Mouse (Mus musculus): ENCODE results near the gene Kank1. TPM values are rescaled to one million over a fixed set of nuclear protein-coding genes. Genes with fewer than 3 reads are reported as not detected.

The Kank1 gene
- total RNA-seq, 2 experiments from 2014 or later: 14.3 to 14.4 TPM

DNA sequence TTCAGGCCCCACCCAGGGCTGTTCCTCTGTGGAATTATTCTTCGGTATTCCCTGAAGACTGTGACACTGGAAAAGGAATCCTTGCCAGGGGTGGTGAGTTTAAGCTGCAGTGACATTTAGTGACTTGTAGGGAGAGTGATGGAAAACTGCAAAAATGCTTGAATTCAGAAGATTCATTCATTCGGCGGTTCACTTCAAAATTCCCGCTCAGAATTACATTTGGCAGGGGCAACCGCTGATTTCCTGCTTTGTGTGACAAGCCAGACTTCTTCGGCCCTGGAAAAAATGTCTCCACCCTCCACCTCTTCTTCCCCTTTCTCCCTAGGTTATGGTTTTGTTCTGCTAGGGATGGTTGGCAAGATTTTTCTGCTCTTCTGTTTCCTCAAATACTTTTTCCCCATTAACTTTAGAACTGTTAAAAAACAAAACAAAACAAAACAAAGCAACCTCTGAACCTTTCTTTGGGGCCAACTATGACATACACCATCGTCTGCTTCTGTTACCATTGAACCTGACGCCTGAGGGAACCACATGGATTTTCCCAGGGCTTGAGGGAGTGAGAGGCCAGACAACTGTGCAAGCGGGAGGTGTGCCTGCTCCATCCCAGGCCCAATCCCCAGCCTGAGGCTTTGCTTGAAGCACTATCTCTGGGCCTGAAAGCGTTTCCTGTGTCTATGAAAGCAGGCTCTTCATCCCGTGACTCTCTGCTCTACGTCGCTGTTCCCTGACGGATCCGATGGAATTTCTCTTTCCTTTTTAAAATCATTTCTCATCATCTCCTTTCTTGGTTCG lies 150.1 kb downstream of the Kank1 start:
- intact Hi-C loops (cut with DNase I; ENCODE audit: low total_unique reads): no loop called here
- DNase-seq: no peak

DNA sequence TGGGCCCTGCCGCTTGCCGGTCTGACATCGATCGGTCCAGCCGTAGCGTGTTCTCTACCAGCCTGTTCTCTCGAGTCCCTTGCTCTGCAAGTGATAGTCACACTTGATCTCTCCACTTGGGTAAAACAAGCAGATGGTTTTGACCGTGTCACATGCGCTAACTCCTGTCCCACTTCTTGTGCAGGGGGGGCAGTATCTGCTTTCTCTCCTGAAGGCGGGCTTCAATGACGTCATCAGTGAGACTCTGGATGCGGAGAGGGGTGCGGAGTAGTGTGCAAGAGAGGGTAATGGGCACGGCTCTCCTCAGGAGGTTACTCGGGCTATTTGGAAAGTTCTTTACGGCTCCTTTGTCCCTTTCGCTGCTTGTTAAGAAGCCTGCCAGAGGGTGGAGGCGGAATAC lies 151.1 kb downstream of the Kank1 start:
- DNase-seq: no peak
- intact Hi-C loops (cut with DNase I; ENCODE audit: low total_unique reads): no loop called here

DNA sequence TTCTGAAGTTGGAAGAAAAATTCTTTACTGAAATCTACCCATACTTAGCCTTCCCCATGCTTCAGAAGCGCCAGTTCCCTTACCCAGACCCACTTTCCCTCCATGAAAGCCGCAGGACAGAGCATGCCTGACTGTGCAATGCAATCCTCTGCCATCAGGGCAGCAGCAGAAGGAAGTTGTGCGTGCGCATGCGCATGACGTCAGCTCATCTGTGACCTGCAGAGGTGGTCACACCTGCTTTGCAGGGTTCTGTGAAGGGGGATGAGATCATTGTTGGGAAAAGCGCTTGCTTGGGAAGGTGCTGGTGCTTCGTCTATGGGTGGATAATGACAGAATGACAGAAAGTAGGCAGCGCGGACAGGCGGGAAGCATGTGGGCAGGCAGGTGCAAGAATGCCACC lies 155.4 kb downstream of the Kank1 start:
- DNase-seq: no peak
- intact Hi-C loops (cut with DNase I; ENCODE audit: low total_unique reads): no loop called here

DNA sequence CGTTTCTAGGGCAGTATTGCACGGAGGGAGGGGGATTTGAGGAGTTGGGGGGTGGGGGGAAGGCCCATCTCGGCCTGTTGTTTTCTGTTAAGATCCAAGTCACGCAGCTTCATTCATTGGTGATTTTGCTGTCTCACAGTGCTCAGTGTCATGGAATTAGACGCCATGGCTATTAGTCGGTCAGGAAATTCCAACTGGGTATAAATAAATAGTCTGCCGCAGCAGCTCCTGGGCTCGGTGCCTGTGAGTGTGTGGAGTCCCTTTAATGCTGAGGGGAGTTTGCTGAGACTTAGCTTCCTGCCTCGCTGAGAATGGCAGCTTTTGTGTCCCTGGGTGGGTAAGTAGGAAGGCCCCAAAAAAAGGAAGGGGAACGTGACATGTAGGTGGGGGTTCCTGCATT lies 158.3 kb downstream of the Kank1 start:
- intact Hi-C loops (cut with DNase I; ENCODE audit: low total_unique reads): no loop called here
- peak; percentile 69 for DNase-seq

DNA sequence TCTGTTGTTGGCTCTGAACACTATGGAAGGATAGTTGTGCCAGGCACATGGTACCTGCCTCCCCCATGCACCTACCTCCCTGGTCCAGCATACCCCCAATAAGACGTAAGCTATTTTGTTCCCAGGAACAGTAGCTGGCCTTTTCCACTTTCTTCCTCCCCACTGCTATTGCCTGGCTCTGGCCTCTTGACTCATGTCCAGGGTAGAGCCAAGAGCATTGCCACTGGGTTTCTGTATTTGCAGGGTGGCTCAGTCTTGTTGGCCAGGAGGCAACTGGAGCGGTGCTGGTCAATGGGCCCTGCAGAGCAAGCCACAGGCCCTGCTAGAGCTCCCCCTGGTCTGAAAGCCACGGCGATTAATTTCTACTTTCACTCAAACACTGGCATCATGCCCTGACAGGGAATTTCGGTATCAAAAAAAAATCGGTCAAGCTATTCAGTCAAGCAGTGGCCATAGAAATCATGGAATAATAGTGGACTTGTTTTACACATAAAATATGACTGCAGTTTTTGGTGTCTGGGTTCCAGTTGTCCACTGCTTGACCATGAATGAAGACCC lies 160.0 kb downstream of the Kank1 start:
- no peak for DNase-seq
- intact Hi-C loops (cut with DNase I; ENCODE audit: low total_unique reads): no loop called here

DNA sequence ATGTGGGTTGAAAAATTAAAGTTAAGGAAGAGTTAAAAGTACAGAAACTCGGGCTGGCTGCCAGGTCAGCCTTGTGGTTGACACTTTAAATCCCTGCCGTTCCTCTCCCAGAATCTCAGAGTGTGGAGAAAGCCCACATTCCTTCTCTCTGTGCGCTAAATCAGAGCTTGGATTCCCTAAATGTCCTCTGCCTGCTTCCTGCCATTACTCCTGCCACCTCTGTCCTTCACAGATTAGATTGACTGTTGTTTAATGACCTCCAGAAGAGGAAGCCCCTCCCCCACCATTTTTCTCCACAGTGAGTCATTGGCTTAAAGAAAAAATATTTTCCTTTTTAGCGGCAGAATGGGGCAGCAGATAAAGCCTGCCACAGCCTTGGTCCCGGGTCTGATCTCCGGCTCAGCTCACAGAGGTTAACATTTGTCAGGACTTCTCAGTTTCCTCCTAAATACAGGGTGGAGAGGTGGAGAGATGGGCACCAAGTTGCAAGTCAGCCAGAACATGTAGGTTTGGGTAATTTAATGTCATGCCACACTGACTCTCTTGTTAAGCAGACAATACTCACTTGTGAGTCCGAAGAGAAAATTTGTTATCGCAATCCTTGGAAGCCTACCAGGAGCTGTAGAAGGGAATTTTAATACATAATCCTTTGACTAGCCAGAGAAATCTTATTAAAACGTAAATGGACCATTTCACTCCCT lies 162.9 kb downstream of the Kank1 start:
- intact Hi-C loops (cut with DNase I; ENCODE audit: low total_unique reads): no loop called here
- DNase-seq: no peak

DNA sequence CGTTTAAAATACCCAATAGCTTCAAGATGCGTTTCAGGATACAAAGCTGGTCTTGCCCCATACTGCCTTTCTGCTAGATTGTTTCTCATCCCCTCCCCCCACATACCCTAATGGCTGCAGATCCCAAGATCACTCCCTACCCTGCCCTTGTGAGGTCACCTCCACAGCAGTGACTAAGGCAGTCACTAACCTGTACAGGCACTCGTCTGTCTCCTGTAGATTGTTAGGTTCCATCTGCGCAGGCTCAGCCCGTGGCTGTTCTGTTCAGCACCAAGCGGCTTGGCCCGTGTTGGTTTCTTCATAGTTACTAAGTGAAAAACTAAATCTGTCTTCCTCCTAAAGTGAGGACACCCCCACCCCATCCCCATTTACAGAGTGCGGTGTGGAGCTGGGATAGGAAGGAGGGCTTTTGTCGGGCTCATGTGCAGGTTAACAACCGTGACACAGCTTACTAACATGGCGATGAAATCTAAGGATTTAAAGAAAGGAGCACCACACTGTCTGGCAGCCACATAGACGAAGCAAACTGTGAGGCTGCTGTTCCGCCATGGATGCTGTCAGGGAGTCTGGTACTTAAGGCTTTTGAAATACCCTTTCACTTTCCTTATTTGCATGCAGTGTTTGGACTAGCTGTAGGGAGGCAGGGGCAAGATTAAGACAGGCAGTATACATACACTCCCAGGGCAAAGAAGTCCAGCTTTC lies 163.6 kb downstream of the Kank1 start:
- intact Hi-C loops (cut with DNase I; ENCODE audit: low total_unique reads): no loop called here
- DNase-seq: no peak

DNA sequence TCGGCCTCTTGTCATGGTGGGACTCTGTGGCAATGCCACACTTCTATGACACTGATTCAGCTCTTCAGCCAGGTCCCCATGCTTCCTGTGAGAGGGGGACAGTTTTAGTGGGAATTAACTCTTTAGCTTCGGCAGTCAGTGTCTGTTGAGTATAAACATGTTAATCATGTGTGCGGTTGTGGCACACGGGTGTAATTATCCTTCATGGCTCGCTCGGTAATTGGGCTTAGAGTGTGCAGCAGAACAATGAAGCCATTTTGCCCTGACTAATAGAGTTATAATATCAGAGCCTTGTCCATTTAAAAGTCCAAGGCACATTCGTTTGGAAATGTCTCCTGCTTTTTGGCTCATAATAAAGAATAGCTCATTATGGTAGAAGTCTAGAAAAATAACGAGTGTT lies 164.7 kb downstream of the Kank1 start:
- no peak for DNase-seq
- intact Hi-C loops (cut with DNase I; ENCODE audit: low total_unique reads): no loop called here

DNA sequence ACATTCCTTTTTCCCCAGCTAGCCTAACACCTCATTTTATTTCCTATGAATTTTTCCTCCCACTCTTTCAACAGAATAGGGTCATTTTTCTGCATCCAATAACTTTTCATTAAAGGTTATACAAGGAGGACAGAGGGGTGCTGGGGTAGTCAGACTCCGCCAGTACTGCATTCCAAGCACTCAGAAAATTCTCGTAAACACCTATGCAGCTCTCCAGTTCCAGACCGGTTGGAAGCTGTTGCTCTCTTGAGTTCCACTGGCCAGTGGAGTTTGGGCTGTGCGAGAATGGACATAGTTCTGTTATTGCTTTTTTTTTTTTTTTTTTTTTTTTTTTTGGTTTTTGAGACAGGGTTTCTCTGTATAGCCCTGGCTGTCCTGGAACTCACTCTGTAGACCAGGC lies 167.4 kb downstream of the Kank1 start:
- intact Hi-C loops (cut with DNase I; ENCODE audit: low total_unique reads): no loop called here
- DNase-seq: no peak

DNA sequence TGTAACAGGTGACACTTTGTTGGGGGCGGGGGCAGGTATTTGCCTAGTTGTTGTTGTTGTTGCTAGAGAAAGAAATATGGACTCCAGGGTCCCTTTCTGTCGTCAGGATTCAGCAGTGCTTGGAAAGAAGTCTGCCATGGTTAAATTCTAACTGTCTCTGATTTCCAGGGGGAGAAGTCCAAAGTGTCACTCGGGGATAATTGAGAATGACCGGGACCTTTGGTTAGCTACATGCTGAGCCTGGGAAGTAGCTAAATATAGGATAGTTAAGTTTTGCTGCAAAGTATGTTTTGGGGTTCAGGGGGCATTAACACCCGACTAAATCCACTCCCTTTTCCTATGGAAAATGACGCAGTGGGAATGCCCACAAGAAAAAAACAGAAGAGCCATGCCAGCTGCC lies 169.2 kb downstream of the Kank1 start:
- DNase-seq: no peak
- intact Hi-C loops (cut with DNase I; ENCODE audit: low total_unique reads): no loop called here

DNA sequence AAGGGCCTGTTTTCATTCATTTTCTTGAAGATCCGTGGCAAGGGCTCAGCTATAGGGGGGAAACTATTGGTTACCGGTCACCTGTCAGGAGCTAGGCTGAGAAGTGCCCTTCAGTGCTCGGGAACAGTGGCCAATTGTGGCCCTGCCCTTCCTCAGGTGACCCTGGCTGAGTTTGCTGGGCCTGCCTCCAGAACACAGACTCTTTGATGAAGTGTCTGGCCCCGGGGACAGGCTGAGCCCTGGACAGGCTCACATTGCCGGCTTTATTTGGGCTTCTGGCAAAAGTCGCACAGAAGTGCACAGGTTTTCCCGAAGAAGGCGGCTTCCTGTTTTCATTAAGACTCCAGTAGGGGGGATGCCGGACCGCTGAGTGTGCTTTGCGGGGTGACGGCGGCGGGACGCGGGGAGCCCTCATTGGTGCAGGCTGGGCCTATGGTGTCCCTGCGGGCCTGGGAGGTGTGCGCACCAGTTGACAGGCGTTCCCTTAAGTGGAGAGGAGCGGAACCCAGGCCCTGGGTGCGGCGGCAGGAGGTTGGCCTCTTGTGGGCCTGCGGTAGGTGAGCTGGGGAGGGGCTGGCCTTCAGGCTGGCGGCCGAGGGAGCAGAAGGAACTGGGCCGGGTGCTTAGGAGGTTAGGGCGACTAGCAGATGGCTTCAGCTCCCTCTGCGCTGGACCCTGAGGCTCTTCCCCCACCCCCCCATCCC lies 169.9 kb downstream of the Kank1 start:
- intact Hi-C loops (cut with DNase I; ENCODE audit: low total_unique reads): no loop called here

DNA sequence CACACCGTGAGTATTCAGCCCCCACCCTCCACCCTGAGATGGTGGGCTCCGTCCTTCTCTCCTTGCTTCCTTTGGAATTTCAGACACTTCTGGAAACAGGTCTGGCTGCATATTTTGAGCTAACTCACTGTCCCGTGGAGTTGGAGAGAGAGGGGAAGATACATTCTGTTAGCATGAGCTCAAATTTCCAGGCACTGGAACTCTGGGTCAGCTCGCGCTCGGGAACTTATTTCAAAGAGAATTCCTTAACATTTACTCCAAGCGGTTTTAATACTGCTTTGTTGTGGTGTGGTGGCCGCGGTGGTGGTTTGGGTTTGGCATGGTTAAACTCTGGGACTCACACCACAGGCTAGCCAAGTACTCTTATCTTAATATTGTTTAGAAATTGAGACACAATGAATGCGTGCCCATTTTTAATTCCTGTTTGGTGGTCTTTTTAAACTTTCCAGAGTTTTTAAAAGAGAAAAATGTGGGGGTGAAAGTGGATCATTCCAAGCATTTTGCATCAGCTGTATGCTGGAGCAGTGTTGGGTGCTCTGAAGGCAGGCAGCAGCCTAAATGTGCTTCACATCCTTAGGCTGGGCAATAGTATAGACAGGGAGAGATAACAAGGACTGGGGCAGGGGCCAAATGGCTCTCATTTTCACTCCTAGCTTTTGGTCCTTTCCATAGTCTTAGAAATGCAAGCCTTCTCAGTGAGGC lies 170.6 kb downstream of the Kank1 start:
- no peak for DNase-seq
- intact Hi-C loops (cut with DNase I; ENCODE audit: low total_unique reads): no loop called here

More for the DNA sequence above, 169.9 kb downstream of the Kank1 start:
- peak; percentile 83 for DNase-seq

DNA sequence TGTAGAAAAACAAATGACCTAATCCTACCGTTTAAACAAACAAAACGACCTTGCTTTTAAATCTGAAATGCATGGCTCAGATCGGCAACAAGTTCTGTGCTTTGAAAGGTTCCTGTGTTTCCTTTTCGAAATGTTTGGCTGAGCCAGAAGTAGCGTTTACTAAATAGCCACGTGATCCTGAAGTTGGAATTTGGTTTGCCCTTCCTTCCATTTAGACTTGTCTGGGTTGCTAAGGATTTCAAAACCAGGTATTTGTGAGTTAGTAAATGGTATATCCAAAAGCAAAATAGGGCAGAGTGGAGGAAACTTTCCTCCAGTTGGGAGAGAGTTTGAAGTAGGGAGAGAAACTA lies 171.1 kb downstream of the Kank1 start:
- intact Hi-C loops (cut with DNase I; ENCODE audit: low total_unique reads): no loop called here
- no peak for DNase-seq

DNA sequence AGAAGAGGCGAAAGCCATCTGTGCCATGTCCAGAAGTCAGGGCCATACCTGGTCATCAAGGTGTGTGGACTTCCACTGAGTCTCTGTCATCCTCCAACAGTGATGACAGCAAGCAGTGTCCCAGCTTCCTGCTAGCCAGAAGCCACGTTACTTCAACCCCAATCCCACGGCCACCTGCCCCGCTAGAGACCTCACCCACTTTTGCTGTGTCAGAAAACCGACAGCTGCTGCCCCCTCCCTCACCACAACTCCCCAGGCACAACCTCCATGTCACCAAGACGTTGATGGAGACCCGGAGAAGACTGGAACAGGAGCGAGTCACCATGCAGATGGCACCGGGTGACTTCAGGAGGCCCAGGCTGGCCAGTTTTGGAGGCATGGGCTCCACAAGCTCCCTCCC lies 172.5 kb downstream of the Kank1 start:
- intact Hi-C loops (cut with DNase I; ENCODE audit: low total_unique reads): no loop called here
- no peak for DNase-seq

DNA sequence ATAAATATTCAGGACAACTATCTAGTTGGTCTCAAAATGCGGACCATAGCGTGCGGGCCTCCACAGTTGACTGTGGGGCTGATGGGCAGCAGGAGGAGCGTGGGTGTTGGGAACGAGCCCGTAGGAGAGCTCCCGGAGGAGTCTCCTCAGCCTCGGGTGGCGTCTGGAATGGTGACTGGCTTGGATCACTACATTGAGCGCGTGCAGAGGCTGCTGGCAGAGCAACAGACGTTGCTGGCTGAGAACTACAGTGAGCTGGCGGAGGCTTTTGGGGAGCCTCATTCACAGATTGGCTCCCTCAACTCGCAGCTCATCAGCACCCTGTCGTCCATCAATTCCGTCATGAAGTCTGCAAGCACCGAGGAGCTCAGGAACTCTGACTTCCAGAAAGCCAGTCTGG lies 174.6 kb downstream of the Kank1 start:
- intact Hi-C loops (cut with DNase I; ENCODE audit: low total_unique reads): no loop called here

DNA sequence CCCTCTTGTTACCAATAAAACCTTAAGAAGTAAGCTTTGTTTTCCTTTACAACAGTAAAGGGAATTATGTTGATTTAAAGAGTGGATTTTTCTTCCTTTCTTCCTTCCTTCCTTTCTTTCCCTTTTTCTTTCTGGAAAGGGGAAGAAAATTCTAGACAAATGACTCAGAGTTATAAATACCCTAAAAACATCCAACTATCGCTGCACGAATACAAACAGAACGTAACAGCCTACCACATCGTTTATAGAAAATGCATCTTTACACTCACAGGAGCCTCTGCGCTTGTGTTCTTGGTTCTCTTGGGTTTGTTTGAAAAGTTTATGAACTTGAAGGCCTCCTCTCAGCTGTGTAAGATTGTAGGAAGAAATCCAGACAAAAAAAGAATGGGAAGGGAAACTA lies 178.7 kb downstream of the Kank1 start:
- intact Hi-C loops (cut with DNase I; ENCODE audit: low total_unique reads): no loop called here
- DNase-seq: no peak

More for the DNA sequence above, 174.6 kb downstream of the Kank1 start:
- no peak for DNase-seq

DNA sequence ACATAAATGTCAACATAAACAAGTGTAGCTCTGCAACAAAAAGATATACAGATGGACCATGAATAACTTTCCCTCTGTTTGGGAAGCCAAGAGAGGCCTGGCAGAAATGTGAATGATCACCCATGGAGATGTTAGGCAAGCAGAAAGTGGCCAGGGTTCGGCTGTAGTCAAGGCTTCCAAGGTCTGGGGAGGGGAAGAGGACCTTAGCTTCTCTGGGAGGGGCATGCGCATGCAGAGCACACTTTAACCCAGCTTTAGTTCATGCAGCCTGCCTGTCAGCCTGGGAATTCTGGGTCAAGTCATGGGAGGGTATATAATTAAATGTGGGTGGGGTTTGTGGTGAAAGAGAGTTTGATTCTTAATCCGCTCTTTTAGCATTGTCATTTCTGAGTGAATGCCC lies 180.9 kb downstream of the Kank1 start:
- no peak for DNase-seq
- intact Hi-C loops (cut with DNase I; ENCODE audit: low total_unique reads): no loop called here

DNA sequence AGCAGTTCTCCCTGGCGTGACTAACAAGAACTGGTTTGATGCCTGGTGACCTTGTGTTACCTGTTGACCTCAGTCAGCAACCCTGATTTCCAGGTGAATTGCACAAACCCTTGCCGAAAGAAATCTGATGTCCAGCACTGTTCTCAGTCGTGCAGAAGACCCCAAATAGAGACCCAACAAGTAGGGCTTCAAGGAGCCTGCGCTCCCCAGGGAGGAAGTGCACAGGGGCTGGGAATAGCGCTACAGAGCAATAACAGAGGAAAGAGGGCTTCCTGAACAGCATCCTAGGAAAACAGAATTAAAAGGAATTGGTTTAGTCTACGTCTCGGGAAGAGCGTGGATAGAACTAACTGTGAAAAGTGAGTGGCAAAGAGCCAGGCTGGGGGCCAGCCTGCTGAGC lies 183.2 kb downstream of the Kank1 start:
- intact Hi-C loops (cut with DNase I; ENCODE audit: low total_unique reads): no loop called here
- DNase-seq: no peak

DNA sequence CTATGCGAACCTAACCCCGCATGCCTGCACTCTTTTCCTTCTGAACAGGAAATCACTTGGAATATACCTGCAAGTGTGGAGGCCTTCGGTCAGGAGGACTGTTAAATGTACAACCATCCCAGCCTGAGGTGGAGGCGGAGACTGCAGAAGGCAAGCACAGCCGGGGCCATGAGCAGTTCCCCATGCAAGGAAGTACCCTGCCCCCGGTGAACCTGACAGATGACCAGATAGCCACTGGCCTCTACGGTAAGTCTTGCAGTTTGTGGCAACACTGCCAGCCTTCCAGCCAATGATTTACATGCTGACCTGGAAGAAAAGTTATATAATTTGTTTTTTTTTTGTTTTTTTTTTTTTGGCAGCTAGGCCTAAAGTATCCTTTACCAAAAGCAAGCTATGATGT lies 185.3 kb downstream of the Kank1 start:
- intact Hi-C loops (cut with DNase I; ENCODE audit: low total_unique reads): no loop called here
- DNase-seq: no peak

Measured in gastrocnemius, postnatal 14 days (tissue).